Mouse (Mus musculus): ENCODE data around the gene Ptprf. TPM values are rescaled to one million over a fixed set of nuclear protein-coding genes. Genes with fewer than 3 reads are reported as not detected.

Gene Ptprf
- polyA plus RNA-seq, 1 experiment = 154 TPM

DNA sequence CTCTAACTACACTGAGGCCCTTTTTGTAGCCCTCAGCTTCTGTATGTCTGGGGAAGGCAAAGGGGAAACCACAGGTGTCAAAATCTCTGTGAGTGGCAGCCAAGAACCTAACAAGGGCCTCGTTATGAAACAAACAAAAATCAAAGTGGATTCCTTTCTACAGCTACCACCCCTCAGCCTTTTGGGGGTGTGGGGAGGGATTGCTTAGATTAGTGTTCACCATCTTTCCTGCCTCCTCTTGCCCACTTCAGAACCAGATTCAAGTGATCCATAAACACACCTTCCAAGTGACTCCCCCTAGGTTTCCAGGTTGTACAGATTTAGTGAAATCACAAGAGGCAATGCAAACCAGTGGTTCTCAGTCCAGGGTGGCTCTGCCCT lies 9.0 kb downstream of the Ptprf start:
- no peak for DNase-seq (ENCODE audit: low read depth)
- TF ChIP-seq CTCF (IDR thresholded peaks at IDR 0.05; ENCODE audit: borderline replicate concordance, extremely low read depth, insufficient read depth, insufficient read length) (no peak), POLR2A (IDR thresholded peaks at IDR 0.05; ENCODE audit: borderline replicate concordance, extremely low read depth, insufficient read depth, insufficient read length, poor library complexity, severe bottlenecking) (no peak)

DNA sequence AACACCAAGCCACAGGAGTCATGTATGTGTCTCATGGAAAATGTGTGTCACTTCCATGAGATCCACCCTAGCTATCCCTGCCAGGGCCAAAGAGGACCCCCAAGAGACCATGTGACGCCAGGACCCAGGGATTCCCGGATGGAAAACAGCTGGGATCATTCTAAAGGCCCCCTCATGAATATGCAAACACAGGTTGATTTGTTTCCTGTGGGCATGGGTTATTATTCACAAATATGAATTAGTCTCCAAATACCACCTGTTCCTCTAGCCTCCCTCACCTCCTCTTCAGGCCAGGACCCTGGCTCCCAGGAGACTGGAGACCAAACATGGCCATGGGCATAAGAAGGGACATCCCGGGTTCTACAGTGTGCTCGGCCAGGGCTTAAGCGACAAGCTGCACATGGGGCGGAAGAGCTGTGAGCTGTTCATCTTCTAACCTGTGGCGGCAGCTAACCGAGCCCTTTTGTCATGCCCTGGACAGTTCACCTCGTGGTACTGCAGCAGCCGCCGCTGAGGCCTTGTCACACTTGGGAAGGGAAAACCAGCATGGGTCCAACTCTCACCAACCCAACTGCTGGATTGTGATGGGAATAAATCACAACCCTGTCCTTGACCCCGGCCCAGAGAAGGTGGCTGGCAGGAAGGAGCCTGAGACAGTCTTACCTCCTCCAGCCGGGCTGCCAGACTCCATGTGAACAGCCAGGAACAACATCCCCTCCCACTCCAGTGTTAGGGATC lies 9.6 kb downstream of the Ptprf start:
- DNase-seq (ENCODE audit: low read depth) = no peak
- TF ChIP-seq POLR2A (IDR thresholded peaks at IDR 0.05; ENCODE audit: borderline replicate concordance, extremely low read depth, insufficient read depth, insufficient read length, poor library complexity, severe bottlenecking) = no peak
- TF ChIP-seq CTCF (IDR thresholded peaks at IDR 0.05; ENCODE audit: borderline replicate concordance, extremely low read depth, insufficient read depth, insufficient read length) = no peak

- no peak for DNase-seq (ENCODE audit: low read depth)
These were observed 10.7 kb downstream of the Ptprf start for GRCm38 (mm10) chr4:118280506-118280905.

GRCm38 (mm10) chr4:118276520-118277232 lies 14.5 kb downstream of the Ptprf start:
- peak; percentile 98 for DNase-seq (ENCODE audit: low read depth)
- TF ChIP-seq CTCF (IDR thresholded peaks at IDR 0.05; ENCODE audit: borderline replicate concordance, extremely low read depth, insufficient read depth, insufficient read length) = no peak
- TF ChIP-seq POLR2A (IDR thresholded peaks at IDR 0.05; ENCODE audit: borderline replicate concordance, extremely low read depth, insufficient read depth, insufficient read length, poor library complexity, severe bottlenecking) = no peak

More at GRCm38 (mm10) chr4:118280506-118280905, 10.7 kb downstream of the Ptprf start:
- TF ChIP-seq POLR2A (IDR thresholded peaks at IDR 0.05; ENCODE audit: borderline replicate concordance, extremely low read depth, insufficient read depth, insufficient read length, poor library complexity, severe bottlenecking) (no peak), CTCF (IDR thresholded peaks at IDR 0.05; ENCODE audit: borderline replicate concordance, extremely low read depth, insufficient read depth, insufficient read length) (no peak)

GRCm38 (mm10) chr4:118275601-118276519 lies 15.3 kb downstream of the Ptprf start:
- no peak for TF ChIP-seq POLR2A (IDR thresholded peaks at IDR 0.05; ENCODE audit: borderline replicate concordance, extremely low read depth, insufficient read depth, insufficient read length, poor library complexity, severe bottlenecking)
- TF ChIP-seq CTCF (IDR thresholded peaks at IDR 0.05; ENCODE audit: borderline replicate concordance, extremely low read depth, insufficient read depth, insufficient read length) = no peak
- DNase-seq (ENCODE audit: low read depth) = no peak

GRCm38 (mm10) chr4:118274521-118274920 lies 16.7 kb downstream of the Ptprf start:
- DNase-seq (ENCODE audit: low read depth) = peak; percentile 87
- TF ChIP-seq CTCF (IDR thresholded peaks at IDR 0.05; ENCODE audit: borderline replicate concordance, extremely low read depth, insufficient read depth, insufficient read length) (no peak), POLR2A (IDR thresholded peaks at IDR 0.05; ENCODE audit: borderline replicate concordance, extremely low read depth, insufficient read depth, insufficient read length, poor library complexity, severe bottlenecking) (no peak)

DNA sequence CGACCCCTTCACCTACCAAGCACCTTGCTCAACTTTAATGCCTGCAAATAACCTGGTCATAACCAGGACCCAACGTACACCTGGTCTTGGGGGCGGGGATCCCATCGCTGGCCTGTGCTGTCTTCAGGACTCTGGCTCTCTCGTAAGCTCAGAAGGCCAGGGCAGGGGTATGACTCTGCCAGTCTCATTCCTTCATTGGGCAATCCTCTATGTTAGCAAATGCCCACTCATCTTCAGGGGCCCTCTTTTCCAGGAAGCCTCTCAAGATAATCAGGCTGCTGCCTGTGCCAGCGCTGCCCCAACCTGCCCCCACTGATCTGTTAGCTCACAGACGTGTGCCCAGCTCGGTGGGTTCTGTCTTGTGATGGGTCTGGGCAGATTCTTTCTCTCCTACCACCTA lies 17.2 kb downstream of the Ptprf start:
- no peak for DNase-seq (ENCODE audit: low read depth)

GRCm38 (mm10) chr4:118273545-118273944 lies 17.7 kb downstream of the Ptprf start:
- no peak for DNase-seq (ENCODE audit: low read depth)
- no peak for TF ChIP-seq CTCF (IDR thresholded peaks at IDR 0.05; ENCODE audit: borderline replicate concordance, extremely low read depth, insufficient read depth, insufficient read length)

More for the DNA sequence above, 17.2 kb downstream of the Ptprf start:
- TF ChIP-seq CTCF (IDR thresholded peaks at IDR 0.05; ENCODE audit: borderline replicate concordance, extremely low read depth, insufficient read depth, insufficient read length) = no peak
- TF ChIP-seq POLR2A (IDR thresholded peaks at IDR 0.05; ENCODE audit: borderline replicate concordance, extremely low read depth, insufficient read depth, insufficient read length, poor library complexity, severe bottlenecking) = no peak

DNA sequence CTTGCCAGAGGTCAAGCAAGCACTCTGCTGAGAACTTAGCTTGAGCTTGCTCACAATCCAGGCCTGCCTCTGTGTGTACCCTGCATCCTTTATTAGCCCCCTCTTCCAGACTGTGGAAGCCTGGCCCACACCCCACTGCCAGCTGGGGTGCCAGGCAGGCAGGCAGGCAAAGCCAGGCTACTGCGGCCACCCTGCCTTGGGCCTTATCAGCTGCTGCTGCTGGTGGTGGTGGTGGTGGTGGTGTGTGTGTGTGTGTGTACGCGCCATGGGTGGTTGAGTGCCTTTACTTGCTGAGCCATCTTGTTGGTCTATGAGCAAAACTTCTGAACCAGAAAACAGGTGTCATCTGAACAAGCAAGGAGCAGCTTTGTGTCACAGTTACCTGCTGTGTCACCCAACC lies 18.3 kb downstream of the Ptprf start:
- DNase-seq (ENCODE audit: low read depth) = no peak
- TF ChIP-seq CTCF (IDR thresholded peaks at IDR 0.05; ENCODE audit: borderline replicate concordance, extremely low read depth, insufficient read depth, insufficient read length) (no peak), POLR2A (IDR thresholded peaks at IDR 0.05; ENCODE audit: borderline replicate concordance, extremely low read depth, insufficient read depth, insufficient read length, poor library complexity, severe bottlenecking) (no peak)

DNA sequence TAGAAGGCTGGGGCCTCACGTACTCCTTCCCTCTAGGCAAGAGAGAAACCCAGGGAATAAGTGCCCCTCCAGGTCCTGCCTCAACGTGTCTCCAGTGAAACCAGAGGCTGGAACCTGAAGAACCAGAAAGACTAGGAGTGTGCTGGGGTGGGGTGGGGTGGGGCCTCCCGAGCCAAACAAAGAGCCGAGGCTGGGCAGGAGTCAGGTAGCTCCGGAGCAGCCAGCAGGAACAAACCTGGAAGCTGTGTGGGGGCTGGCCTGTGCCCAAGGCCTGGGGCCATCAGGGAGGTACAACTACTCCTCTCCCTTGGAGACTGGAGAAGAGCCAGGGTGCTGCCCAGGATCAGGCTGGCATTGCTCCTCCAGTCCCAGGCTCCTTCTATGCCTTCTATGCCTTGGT lies 18.9 kb downstream of the Ptprf start:
- TF ChIP-seq POLR2A (IDR thresholded peaks at IDR 0.05; ENCODE audit: borderline replicate concordance, extremely low read depth, insufficient read depth, insufficient read length, poor library complexity, severe bottlenecking) (no peak), CTCF (IDR thresholded peaks at IDR 0.05; ENCODE audit: borderline replicate concordance, extremely low read depth, insufficient read depth, insufficient read length) (no peak)
- DNase-seq (ENCODE audit: low read depth) = no peak

DNA sequence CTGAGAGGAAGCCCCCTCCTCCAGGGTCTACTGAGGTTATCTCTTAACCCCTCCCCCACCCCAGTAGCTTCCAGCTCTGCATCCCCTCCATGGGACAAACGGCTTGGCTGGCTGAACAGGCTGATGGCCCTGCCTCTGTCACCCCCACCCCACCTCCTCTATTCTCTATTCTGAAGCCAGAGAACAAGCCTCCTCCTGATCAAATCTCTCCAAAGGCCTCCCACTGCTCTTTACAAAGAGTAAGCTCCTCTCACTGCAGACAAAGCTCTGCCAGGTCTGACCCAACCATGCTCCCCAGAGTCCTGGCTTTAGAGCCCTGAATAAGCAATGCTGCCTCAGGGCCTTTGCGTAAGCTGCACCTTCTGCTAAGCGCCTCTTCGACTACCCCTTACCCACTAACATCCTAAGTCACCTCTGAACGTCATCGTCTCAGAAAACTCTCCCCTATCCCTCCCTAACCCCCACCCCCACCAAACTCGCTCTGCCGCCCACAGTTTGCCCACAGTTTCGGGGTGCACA lies 19.6 kb downstream of the Ptprf start:
- no peak for DNase-seq (ENCODE audit: low read depth)
- TF ChIP-seq POLR2A (IDR thresholded peaks at IDR 0.05; ENCODE audit: borderline replicate concordance, extremely low read depth, insufficient read depth, insufficient read length, poor library complexity, severe bottlenecking) = no peak
- TF ChIP-seq CTCF (IDR thresholded peaks at IDR 0.05; ENCODE audit: borderline replicate concordance, extremely low read depth, insufficient read depth, insufficient read length) = no peak

All from brain, embryonic 14.5 days (tissue).